ENCODE assay signal across 8 mouse cellular contexts in the genomic region with DNA sequence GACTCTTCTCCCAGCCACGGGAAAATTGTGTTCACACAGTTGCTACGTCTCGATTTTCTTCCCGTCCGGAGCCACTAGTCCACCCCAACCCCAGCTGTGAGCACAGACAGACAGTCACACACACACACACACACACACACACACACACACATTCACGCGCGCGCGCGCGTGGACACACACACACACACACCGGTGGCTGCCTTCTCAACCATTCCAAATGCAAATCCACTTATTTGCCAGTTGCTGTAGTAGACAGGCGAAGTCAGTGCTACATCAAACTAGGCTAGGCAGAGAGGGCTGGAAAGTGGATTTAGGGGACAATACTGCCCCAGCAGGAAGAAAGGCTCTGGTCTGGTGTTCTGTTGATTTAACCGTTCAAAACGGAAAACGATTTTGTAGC.
DNase-seq lines count a peak whose midpoint lies in the region; ATAC-seq and TF ChIP-seq lines count a peak whose summit lies in the region.

No protein-coding gene starts in this region.

- WGBS in heart, embryonic 14.5 days: 5% methylated on average over 17 of the region's 17 CpGs
- 3% methylated on average over 17 of the region's 17 CpGs for WGBS in limb, embryonic 15.5 days
- WGBS in stomach, postnatal 0 days: 2% methylated on average over 17 of the region's 17 CpGs

- no peak for ATAC-seq in heart, embryonic 14.5 days (ENCODE audit: insufficient number of reproducible peaks, insufficient read depth, low FRiP score, low read depth)
- ATAC-seq in limb, embryonic 15.5 days (ENCODE audit: insufficient number of reproducible peaks, low FRiP score, low TSS enrichment, low read depth): no peak
- ATAC-seq in stomach, postnatal 0 days (ENCODE audit: low FRiP score, low TSS enrichment): peak; percentile 4; the same call in 1 of the 2 replicates

- H3K4me1 ChIP-seq in heart, embryonic 14.5 days (ENCODE audit: control insufficient read depth in 2 of 2, insufficient read depth in 2 of 2, low read length in 2 of 2): peaks cover 8 to 14% of the 10 kb centered on the region in 2 experiments; a peak in 2 of 4 replicates
- H3K4me1 ChIP-seq in limb, embryonic 15.5 days: peaks cover 45% of the 10 kb centered on the region
- no peaks in the 10 kb centered on the region for H3K4me1 ChIP-seq in stomach, postnatal 0 days (replicated peaks; ENCODE audit: control insufficient read depth, insufficient read depth)

- peak overlapping the region; percentile 100 for H3K4me2 ChIP-seq in heart, embryonic 14.5 days (ENCODE audit: low read length)
- peak overlapping the region; percentile 98 for H3K4me2 ChIP-seq in limb, embryonic 15.5 days
- peak overlapping the region; percentile 100 for H3K4me2 ChIP-seq in stomach, postnatal 0 days (replicated peaks; ENCODE audit: low read depth)

- H3K9me3 ChIP-seq in heart, embryonic 14.5 days (ENCODE audit: control insufficient read depth, low read length): no peaks in the 10 kb centered on the region
- H3K9me3 ChIP-seq in limb, embryonic 15.5 days: no peaks in the 10 kb centered on the region
- H3K9me3 ChIP-seq in stomach, postnatal 0 days (ENCODE audit: control insufficient read depth, low read length): no peaks in the 10 kb centered on the region

- H3K9ac ChIP-seq in heart, embryonic 14.5 days (ENCODE audit: low read length): peak overlapping the region; percentile 78
- no peak overlapping the region for H3K9ac ChIP-seq in limb, embryonic 15.5 days
- peak overlapping the region; percentile 52; the same call in 1 of the 2 replicates for H3K9ac ChIP-seq in stomach, postnatal 0 days (ENCODE audit: low read length)

- TF ChIP-seq CTCF in stomach, postnatal 0 days (IDR thresholded peaks at IDR 0.05; ENCODE audit: low read depth): 0 out of 2 replicates have a peak, but pooled peaks have one; percentile 19

- DNase-seq in adrenal gland, postnatal 10 days: peak; percentile 14
- DNase-seq in adrenal gland, adult (ENCODE audit: inconsistent age in 2 of 2, low spot score in 1 of 2): no peak
- peak; percentile 16 to 33 for DNase-seq in left cerebral cortex, adult 8-10 months (ENCODE audit: low spot score in 2 of 2)
- no peak for DNase-seq in left cerebral cortex, adult 11 months (ENCODE audit: low spot score)
- peak; percentile 29 for DNase-seq in stomach, postnatal 0 days (ENCODE audit: low spot score)
- no peak for DNase-seq in spleen, adult 12 weeks (ENCODE audit: low spot score)

- H3K4me3 ChIP-seq in heart, embryonic 14.5 days (ENCODE audit: control insufficient read depth in 1 of 2, insufficient read depth in 1 of 2, low read depth in 1 of 2, low read length in 2 of 2): peak overlapping the region; percentile 81 to 82
- H3K4me3 ChIP-seq in limb, embryonic 15.5 days: peak overlapping the region; percentile 72
- peak overlapping the region; percentile 66 for H3K4me3 ChIP-seq in stomach, postnatal 0 days (ENCODE audit: low read depth, low read length)

- no peak overlapping the region for H3K27ac ChIP-seq in heart, embryonic 14.5 days (replicated peaks in 1 of 2; ENCODE audit: control insufficient read depth in 1 of 2, insufficient read depth in 1 of 2, low read depth in 2 of 2, low read length in 2 of 2)
- no peak overlapping the region for H3K27ac ChIP-seq in limb, embryonic 15.5 days
- H3K27ac ChIP-seq in stomach, postnatal 0 days (replicated peaks): no peak overlapping the region

- TF ChIP-seq EP300 in stomach, postnatal 0 days (optimal IDR thresholded peaks at IDR 0.05): no peak

- no peaks in the 10 kb centered on the region for H3K36me3 ChIP-seq in heart, embryonic 14.5 days (ENCODE audit: control insufficient read depth, insufficient read depth, low read length)
- H3K36me3 ChIP-seq in limb, embryonic 15.5 days: no peaks in the 10 kb centered on the region
- no peaks in the 10 kb centered on the region for H3K36me3 ChIP-seq in stomach, postnatal 0 days (ENCODE audit: control insufficient read depth, insufficient read depth, low read length)

- H3K27me3 ChIP-seq in heart, embryonic 14.5 days (ENCODE audit: control insufficient read depth, insufficient read depth, low read length): peaks cover 17% of the 10 kb centered on the region; the same call in 1 of the 2 replicates
- peaks cover 59% of the 10 kb centered on the region for H3K27me3 ChIP-seq in limb, embryonic 15.5 days
- no peaks in the 10 kb centered on the region for H3K27me3 ChIP-seq in stomach, postnatal 0 days (ENCODE audit: control insufficient read depth, insufficient read depth, low read length)

Comparison
In these comparisons a context has a peak if more than half of its experiments do, and no peak if none do; other contexts are left out.
1. DNase-seq: peak in adrenal gland, postnatal 10 days (single experiment), left cerebral cortex, adult 8-10 months (2 of 2) and stomach, postnatal 0 days (single experiment); none in adrenal gland, adult (0 of 2), left cerebral cortex, adult 11 months (single experiment) and spleen, adult 12 weeks (single experiment).
2. Peak in every context shown above with its lines, with median percentiles within 50 percentile points of each other: H3K4me2 ChIP-seq and H3K4me3 ChIP-seq.